Mouse (Mus musculus) hindbrain, embryonic 14.5 days (tissue): ENCODE results near the gene Nfib. TPM values are rescaled to one million over a fixed set of nuclear protein-coding genes. Genes with fewer than 3 reads are reported as not detected.

ENCODE experiments used
- ATAC-seq: fragments of 200-750 bp; cut with Nextera tagmentation; 2 replicates; pipeline ENCODE4 v1.8.0; 2017; ENCODE audit warnings: moderate number of reproducible peaks, mild to moderate bottlenecking, moderate TSS enrichment, moderate library complexity; ENCODE audit not compliant: low FRiP score
- DNase-seq: peaks from one replicate; pipeline ENCODE4 v3.0.0-alpha.2; 2015; ENCODE audit warnings: low spot score
- H3K27ac ChIP-seq: fragments of 300-500 bp; sonication (generic); 2 replicates; pipeline ENCODE4 v1.5.1; 2014; ENCODE audit warnings: mild to moderate bottlenecking, moderate library complexity
- H3K27me3 ChIP-seq: fragments of 300-500 bp; sonication (generic); 2 replicates; pipeline ENCODE4 v1.6.1; 2014; ENCODE audit warnings: mild to moderate bottlenecking, low read length, mixed read lengths; ENCODE audit not compliant: control insufficient read depth, insufficient read depth
- H3K36me3 ChIP-seq: fragments of 300-500 bp; sonication (generic); replicated peaks from 2 replicates; pipeline ENCODE4 v1.6.1; 2014; ENCODE audit not compliant: control insufficient read depth, insufficient read depth
- H3K4me1 ChIP-seq: fragments of 300-500 bp; sonication (generic); replicated peaks from 2 replicates; pipeline ENCODE4 v1.6.1; 2014; ENCODE audit warnings: antibody characterized with exemption, low read length, mixed read lengths; ENCODE audit not compliant: control insufficient read depth, insufficient read depth
- H3K4me2 ChIP-seq: fragments of 300-500 bp; sonication (generic); replicated peaks from 2 replicates; pipeline ENCODE4 v1.6.1; 2014; ENCODE audit warnings: mild to moderate bottlenecking, moderate library complexity
- H3K4me3 ChIP-seq: fragments of 300-500 bp; sonication (generic); replicated peaks from 2 replicates; pipeline ENCODE4 v1.5.1; 2014; ENCODE audit warnings: mild to moderate bottlenecking, low read length
- H3K9ac ChIP-seq: fragments of 300-500 bp; sonication (generic); 2 replicates; pipeline ENCODE4 v1.6.1; 2014
- H3K9me3 ChIP-seq: fragments of 300-500 bp; sonication (generic); 2 replicates; pipeline ENCODE4 v1.6.1; 2016; ENCODE audit warnings: low read length; ENCODE audit not compliant: control insufficient read depth
- WGBS: fragments of 180-500 bp; shearing (Covaris S2); extraction: QIAGEN DNeasy Blood & Tissue Kit; methylation state at CpG from one replicate; pipeline ENCODE4 v1.1.7; 2014; 5-methylcytosine and 5-hydroxymethylcytosine counted together
- polyA plus RNA-seq: library from polyadenylated mRNA; unstranded; fragments of >200 nt; fragmentation: Nextera tagmentation; extraction: Ambion mirVana; gene quantifications from 2 replicates; pipeline ENCODE4 v1.2.1, GENCODE M21; 2014

Gene Nfib
- polyA plus RNA-seq, 1 experiment from 2014 or later = 90.8 TPM

DNA sequence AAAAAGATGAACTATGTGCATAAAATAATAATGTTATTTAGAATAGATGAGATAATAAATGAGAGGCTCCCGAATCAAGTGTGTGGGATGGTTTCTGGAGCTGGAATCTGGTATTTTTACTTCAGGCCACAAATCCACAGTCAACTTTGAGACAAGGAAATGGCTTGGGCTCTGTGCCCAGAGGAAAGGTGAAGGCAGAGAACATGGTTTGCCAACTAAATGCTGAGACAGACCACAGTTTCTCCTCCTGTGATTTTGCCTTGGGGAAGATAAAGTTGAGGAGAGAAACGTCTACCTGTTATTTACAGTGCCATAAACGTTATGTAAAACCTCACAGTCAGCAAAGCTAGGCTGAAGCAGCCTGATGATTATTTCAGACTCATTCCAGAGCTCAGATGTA, 367.1 kb downstream of the Nfib start:
- DNase-seq = no peak
- no peak overlapping the region for H3K27ac ChIP-seq
- H3K27me3 ChIP-seq = no peaks in the 10 kb centered on the region
- no peak overlapping the region for H3K4me3 ChIP-seq
- H3K9ac ChIP-seq = no peak overlapping the region
- no peak overlapping the region for H3K4me2 ChIP-seq
- H3K36me3 ChIP-seq = no peaks in the 10 kb centered on the region
- H3K4me1 ChIP-seq = peaks cover 10% of the 10 kb centered on the region; the same call in 1 of the 2 replicates
- WGBS = 68% methylated on average over 3 of the region's 3 CpGs
- H3K9me3 ChIP-seq = no peaks in the 10 kb centered on the region
- ATAC-seq = no peak

DNA sequence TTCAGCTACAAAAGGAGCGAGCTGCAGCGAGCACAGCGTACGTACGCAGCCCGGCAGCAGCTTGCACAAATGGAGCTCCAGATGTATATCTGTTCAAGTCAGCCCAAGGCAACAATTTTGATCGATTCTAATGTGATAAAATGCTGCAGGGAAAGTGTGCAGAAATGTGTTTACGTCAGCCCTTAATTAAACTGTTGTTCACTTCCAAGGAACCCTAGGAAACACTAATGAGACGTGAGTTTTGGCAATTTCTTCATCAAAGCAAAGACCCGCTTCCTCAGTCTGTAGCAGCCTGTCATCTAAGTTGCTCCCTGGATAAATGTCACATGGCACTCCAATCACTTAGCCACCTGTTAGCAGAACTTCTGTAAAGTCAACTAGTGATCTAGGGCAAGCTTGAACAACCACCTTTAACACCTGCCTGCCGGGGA, 368.6 kb downstream of the Nfib start:
- H3K9me3 ChIP-seq = no peaks in the 10 kb centered on the region
- H3K4me1 ChIP-seq = peaks cover 10% of the 10 kb centered on the region; the same call in 1 of the 2 replicates
- H3K27ac ChIP-seq = no peak overlapping the region
- no peak overlapping the region for H3K9ac ChIP-seq
- no peak overlapping the region for H3K4me2 ChIP-seq
- H3K27me3 ChIP-seq = no peaks in the 10 kb centered on the region
- WGBS = 50% methylated on average over 11 of the region's 11 CpGs
- peak; percentile 42 for DNase-seq
- H3K36me3 ChIP-seq = no peaks in the 10 kb centered on the region
- ATAC-seq = peak; percentile 65; the same call in 1 of the 2 replicates
- H3K4me3 ChIP-seq = no peak overlapping the region

DNA sequence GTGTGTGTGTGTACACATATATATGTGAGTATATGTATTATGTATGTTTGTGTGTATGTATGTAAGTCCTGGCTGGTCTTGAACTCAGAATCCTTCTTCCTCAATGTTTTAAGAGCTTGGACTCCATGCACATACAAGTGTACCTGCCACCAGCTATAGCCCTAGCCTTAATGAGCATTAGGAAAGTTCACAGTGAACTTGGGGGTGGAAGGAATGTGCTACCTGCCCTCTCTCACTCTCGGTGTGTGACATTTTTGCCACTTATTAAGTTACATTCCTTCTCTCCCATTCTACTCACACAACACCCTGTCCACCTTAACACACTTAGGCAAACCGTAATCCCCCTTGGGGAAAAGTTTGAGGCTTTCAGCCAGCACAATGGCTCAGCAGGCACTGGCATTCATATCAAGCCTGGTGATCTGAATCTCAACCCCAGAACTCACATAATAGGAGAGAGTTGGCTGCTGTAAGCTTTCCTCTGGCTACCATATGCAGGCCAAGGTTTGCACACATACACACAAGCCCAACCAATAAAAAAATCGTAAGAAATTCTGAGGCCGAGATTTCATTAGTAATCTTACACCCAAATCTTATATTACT, 370.2 kb downstream of the Nfib start:
- H3K4me3 ChIP-seq = no peak overlapping the region
- no peak overlapping the region for H3K27ac ChIP-seq
- peaks cover 1% of the 10 kb centered on the region; the same call in 1 of the 2 replicates for H3K36me3 ChIP-seq
- DNase-seq (no peak), ATAC-seq (no peak)
- H3K4me1 ChIP-seq = 0 out of 2 replicates have a peak, but pooled peaks cover 2% of the 10 kb centered on the region
- H3K4me2 ChIP-seq = no peak overlapping the region
- 72% methylated on average over 4 of the region's 4 CpGs for WGBS
- H3K27me3 ChIP-seq = no peaks in the 10 kb centered on the region
- no peak overlapping the region for H3K9ac ChIP-seq
- H3K9me3 ChIP-seq = no peaks in the 10 kb centered on the region

DNA sequence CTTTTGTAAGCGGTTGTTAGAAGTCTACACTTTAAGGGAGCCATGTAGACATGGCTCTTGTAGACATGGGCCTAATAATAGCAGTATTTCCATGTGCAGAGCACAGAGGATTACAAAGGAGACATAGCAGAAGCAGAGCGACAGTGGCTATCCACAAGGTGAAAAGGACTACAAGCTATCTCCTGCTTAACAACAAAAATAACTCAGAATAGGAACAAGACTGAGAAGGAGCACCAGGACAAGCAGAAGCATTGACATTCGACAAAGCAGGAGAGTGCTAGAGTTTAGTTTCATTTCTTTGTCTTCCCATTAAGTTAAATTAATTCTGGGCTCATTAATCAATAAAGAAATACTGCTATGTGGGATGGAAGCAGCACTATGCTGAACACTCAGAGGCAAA, 372.1 kb downstream of the Nfib start:
- DNase-seq (no peak), ATAC-seq (no peak)
- H3K9me3 ChIP-seq = no peaks in the 10 kb centered on the region
- H3K4me3 ChIP-seq = no peak overlapping the region
- H3K27me3 ChIP-seq = no peaks in the 10 kb centered on the region
- H3K4me2 ChIP-seq = no peak overlapping the region
- H3K36me3 ChIP-seq = peaks cover 17% of the 10 kb centered on the region
- no peak overlapping the region for H3K9ac ChIP-seq
- 0 out of 2 replicates have a peak, but pooled peaks cover 2% of the 10 kb centered on the region for H3K4me1 ChIP-seq
- 84% methylated on average over 3 of the region's 3 CpGs for WGBS
- H3K27ac ChIP-seq = no peak overlapping the region

DNA sequence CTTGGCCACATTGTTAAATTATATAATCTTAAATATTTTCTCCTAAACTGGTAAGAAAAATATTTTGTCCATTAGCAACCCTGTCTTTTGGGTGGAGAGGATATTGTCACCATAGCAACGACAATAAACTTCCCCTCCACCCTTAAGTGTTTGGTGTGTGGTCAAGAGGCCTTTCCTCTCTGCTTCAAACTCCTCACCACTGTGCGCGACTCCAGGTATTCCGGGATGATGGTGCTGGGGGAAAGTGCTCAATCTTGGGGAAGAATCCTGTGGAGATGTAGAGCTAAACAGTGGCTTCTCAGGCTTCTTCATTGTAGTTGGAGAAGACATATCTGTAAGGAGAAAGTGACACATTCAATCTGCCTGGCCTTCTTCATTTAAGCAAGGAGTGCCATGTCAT, 375.5 kb downstream of the Nfib start:
- H3K4me2 ChIP-seq = no peak overlapping the region
- no peak for DNase-seq
- no peak for ATAC-seq
- H3K36me3 ChIP-seq = peaks cover 23% of the 10 kb centered on the region
- 88% methylated on average over 4 of the region's 4 CpGs for WGBS
- no peak overlapping the region for H3K4me3 ChIP-seq
- H3K9me3 ChIP-seq = no peaks in the 10 kb centered on the region
- no peaks in the 10 kb centered on the region; the same call in 1 of the 2 replicates for H3K4me1 ChIP-seq
- H3K27me3 ChIP-seq = no peaks in the 10 kb centered on the region
- no peak overlapping the region for H3K27ac ChIP-seq
- no peak overlapping the region for H3K9ac ChIP-seq

DNA sequence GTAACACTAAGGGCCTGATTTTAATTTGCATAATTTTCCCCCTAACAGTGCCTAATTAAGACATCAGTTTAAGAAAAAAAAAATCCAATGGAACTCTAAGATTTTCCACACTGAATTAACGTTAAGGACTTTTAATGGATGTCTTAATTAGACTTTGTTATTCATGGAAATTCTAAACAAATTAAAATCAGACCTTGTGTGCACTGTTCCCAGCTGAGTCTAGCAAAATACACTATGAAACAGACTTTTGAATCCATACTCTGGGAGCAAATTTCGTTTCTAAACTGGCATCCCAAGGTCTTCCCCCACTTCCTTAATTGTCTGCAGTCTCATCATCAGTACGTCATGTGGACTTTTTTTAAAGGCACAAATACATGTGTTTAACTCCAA, 379.4 kb downstream of the Nfib start:
- Histone ChIP-seq H3K9me3 (no peaks in the 10 kb centered on the region), H3K4me3 (no peak overlapping the region), H3K9ac (no peak overlapping the region), H3K27ac (no peak overlapping the region), H3K4me1 (no peaks in the 10 kb centered on the region; the same call in 1 of the 2 replicates), H3K27me3 (no peaks in the 10 kb centered on the region), H3K4me2 (no peak overlapping the region), H3K36me3 (peaks cover 43% of the 10 kb centered on the region)
- no peak for ATAC-seq
- 55% methylated on average over 3 of the region's 3 CpGs for WGBS
- no peak for DNase-seq

DNA sequence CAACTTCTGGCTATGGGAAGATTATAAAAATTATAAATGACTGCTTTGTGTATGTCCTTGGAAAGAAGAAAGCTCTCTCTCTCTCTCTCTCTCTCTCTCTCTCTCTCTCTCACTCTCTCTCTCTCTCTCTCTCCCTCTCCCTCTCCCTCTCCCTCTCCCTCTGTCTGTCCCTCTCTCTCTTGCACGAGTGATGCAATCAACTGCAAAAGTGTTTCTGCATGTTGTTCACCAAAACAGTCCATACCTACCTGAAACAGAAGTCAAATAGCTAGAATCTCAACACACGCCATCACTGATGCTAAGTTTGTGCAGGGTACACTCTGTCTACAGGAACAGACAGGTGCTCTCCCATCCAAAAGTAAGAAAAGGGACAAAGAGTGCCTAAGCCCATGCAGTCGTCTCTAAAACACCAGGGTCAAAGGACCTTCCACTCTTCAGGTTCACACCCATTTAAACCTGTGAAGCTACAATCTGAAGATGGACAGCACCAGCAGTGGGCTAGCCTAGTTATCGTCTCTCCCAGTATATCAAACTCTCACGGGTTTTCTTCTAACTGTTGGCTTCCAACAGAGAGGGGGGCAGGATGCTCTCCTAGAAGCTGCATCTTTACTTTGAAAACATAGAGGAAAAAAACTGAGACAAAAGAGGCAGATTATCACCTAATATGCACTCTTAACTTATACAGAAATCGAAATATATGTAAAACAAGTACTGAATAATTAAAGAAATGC, 380.0 kb downstream of the Nfib start:
- ATAC-seq (no peak), DNase-seq (no peak)
- WGBS = 65% methylated on average over 6 of the region's 6 CpGs

DNA sequence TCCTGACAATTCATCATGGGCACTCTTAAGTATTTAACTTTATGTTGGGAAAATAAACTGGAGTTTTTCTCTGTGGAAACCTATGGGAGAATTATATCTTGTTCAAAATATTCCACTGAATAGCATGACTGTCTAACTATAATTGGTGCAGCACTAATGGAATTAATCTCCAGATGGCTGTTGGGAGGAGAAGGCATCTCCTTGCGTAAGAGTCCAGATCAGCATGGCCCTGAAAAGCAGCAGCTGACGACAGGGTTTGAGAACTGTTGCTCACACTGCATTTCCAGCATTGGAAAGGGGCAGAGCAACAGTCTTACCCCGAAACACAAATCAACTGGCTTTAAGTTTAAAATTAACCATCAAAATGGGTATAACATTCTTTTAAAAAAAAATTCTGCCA, 380.6 kb downstream of the Nfib start:
- Histone ChIP-seq H3K9me3 (no peaks in the 10 kb centered on the region), H3K4me1 (no peaks in the 10 kb centered on the region; the same call in 1 of the 2 replicates), H3K4me3 (no peak overlapping the region), H3K4me2 (no peak overlapping the region), H3K27ac (no peak overlapping the region), H3K9ac (no peak overlapping the region), H3K27me3 (no peaks in the 10 kb centered on the region), H3K36me3 (peaks cover 48% of the 10 kb centered on the region)
- 70% methylated on average over 3 of the region's 3 CpGs for WGBS
- ATAC-seq (no peak), DNase-seq (no peak)

More for the DNA sequence above, 380.0 kb downstream of the Nfib start:
- H3K4me3 ChIP-seq = no peak overlapping the region
- H3K4me2 ChIP-seq = no peak overlapping the region
- H3K36me3 ChIP-seq = peaks cover 49% of the 10 kb centered on the region
- H3K9ac ChIP-seq = no peak overlapping the region
- H3K27ac ChIP-seq = no peak overlapping the region
- H3K4me1 ChIP-seq = no peaks in the 10 kb centered on the region; the same call in 1 of the 2 replicates
- H3K27me3 ChIP-seq = no peaks in the 10 kb centered on the region
- H3K9me3 ChIP-seq = no peaks in the 10 kb centered on the region

DNA sequence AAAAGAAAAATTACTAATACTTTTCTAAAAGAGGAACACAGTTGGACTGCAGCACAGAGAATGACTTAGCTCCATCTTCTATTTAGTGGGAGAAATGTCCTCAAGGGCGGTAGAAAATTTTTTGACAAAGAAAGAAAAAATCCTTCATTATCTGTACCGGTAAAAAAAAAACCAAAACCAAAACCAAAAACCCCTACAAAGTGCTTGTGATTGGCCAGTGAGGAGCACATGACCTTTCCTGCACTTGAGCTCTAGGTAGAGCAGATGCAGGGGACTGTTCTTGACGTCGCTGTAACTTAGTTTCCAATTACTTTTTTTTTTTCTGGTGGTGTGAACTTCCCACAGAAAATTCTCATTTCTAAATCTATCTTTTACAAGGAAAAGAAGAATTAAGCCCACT, 384.5 kb downstream of the Nfib start:
- Histone ChIP-seq H3K9me3 (no peaks in the 10 kb centered on the region), H3K4me2 (no peak overlapping the region), H3K27ac (no peak overlapping the region), H3K27me3 (no peaks in the 10 kb centered on the region), H3K36me3 (peaks cover 45% of the 10 kb centered on the region), H3K9ac (no peak overlapping the region), H3K4me1 (no peaks in the 10 kb centered on the region; the same call in 1 of the 2 replicates), H3K4me3 (no peak overlapping the region)
- WGBS = 87% methylated on average over 4 of the region's 4 CpGs
- DNase-seq (no peak), ATAC-seq (no peak)
